Mouse (Mus musculus): ENCODE results near the gene Lclat1. TPM values are rescaled to one million over a fixed set of nuclear protein-coding genes. Genes with fewer than 3 reads are reported as not detected.

Lclat1 gene
- polyA plus RNA-seq, 1 experiment = 9.6 TPM

- H3K27ac ChIP-seq (ENCODE audit: insufficient read depth, low read depth, low read length) = no peak overlapping the region
- TF ChIP-seq CTCF (IDR thresholded peaks at IDR 0.05; ENCODE audit: low read depth, low read length) = no peak
- TF ChIP-seq POLR2A (IDR thresholded peaks at IDR 0.05; ENCODE audit: borderline replicate concordance, low read depth, low read length) = no peak
- H3K4me1 ChIP-seq (ENCODE audit: control insufficient read depth, insufficient read depth, low read length) = no peaks in the 10 kb centered on the region
- H3K4me3 ChIP-seq (ENCODE audit: insufficient read depth, low read length) = no peak overlapping the region
Measured at GRCm38 (mm10) chr17:73212754-73213153, 105.0 kb downstream of the Lclat1 start.

- no peak for TF ChIP-seq CTCF (IDR thresholded peaks at IDR 0.05; ENCODE audit: low read depth, low read length)
- no peak for TF ChIP-seq POLR2A (IDR thresholded peaks at IDR 0.05; ENCODE audit: borderline replicate concordance, low read depth, low read length)
- H3K4me1 ChIP-seq (ENCODE audit: control insufficient read depth, insufficient read depth, low read length) = no peaks in the 10 kb centered on the region
- no peak overlapping the region for H3K27ac ChIP-seq (ENCODE audit: insufficient read depth, low read depth, low read length)
Measured at GRCm38 (mm10) chr17:73213187-73213586, 105.4 kb downstream of the Lclat1 start.

DNA sequence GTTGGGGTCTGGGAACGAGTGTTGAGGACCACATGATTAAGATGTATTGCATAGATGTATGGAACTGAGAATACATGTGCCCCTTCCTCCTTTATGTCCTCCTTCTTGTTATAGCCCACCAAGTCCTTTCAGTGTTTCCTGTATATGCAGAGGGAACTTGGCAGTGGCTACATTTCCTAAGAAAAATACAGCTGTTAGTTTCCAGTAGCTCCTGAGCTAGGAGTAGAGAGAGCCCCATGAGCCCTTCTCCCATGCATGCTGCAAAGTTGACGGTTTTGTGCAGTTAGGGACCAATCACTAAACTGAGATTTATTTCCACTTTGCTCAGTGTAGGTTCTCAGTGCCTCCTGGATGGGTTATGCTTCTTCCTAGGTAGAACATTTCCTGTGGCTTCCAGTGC, 105.9 kb downstream of the Lclat1 start:
- H3K4me1 ChIP-seq (ENCODE audit: control insufficient read depth, insufficient read depth, low read length) = no peaks in the 10 kb centered on the region
- H3K27ac ChIP-seq (ENCODE audit: insufficient read depth, low read depth, low read length) = no peak overlapping the region
- H3K4me3 ChIP-seq (ENCODE audit: insufficient read depth, low read length) = no peak overlapping the region
- no peak for TF ChIP-seq POLR2A (IDR thresholded peaks at IDR 0.05; ENCODE audit: borderline replicate concordance, low read depth, low read length)
- no peak for TF ChIP-seq CTCF (IDR thresholded peaks at IDR 0.05; ENCODE audit: low read depth, low read length)

More at GRCm38 (mm10) chr17:73213187-73213586, 105.4 kb downstream of the Lclat1 start:
- no peak overlapping the region for H3K4me3 ChIP-seq (ENCODE audit: insufficient read depth, low read length)

- Histone ChIP-seq H3K27ac (ENCODE audit: insufficient read depth, low read depth, low read length) (no peak overlapping the region), H3K4me1 (ENCODE audit: control insufficient read depth, insufficient read depth, low read length) (no peaks in the 10 kb centered on the region), H3K4me3 (ENCODE audit: insufficient read depth, low read length) (no peak overlapping the region)
- TF ChIP-seq POLR2A (IDR thresholded peaks at IDR 0.05; ENCODE audit: borderline replicate concordance, low read depth, low read length) (no peak), CTCF (IDR thresholded peaks at IDR 0.05; ENCODE audit: low read depth, low read length) (no peak)
Measured at GRCm38 (mm10) chr17:73217274-73217673, 109.5 kb downstream of the Lclat1 start.

- TF ChIP-seq POLR2A (IDR thresholded peaks at IDR 0.05; ENCODE audit: borderline replicate concordance, low read depth, low read length) = no peak
- TF ChIP-seq CTCF (IDR thresholded peaks at IDR 0.05; ENCODE audit: low read depth, low read length) = no peak
- Histone ChIP-seq H3K4me1 (ENCODE audit: control insufficient read depth, insufficient read depth, low read length) (no peaks in the 10 kb centered on the region), H3K4me3 (ENCODE audit: insufficient read depth, low read length) (no peak overlapping the region), H3K27ac (ENCODE audit: insufficient read depth, low read depth, low read length) (no peak overlapping the region)
Measured at GRCm38 (mm10) chr17:73220746-73221145, 113.0 kb downstream of the Lclat1 start.

DNA sequence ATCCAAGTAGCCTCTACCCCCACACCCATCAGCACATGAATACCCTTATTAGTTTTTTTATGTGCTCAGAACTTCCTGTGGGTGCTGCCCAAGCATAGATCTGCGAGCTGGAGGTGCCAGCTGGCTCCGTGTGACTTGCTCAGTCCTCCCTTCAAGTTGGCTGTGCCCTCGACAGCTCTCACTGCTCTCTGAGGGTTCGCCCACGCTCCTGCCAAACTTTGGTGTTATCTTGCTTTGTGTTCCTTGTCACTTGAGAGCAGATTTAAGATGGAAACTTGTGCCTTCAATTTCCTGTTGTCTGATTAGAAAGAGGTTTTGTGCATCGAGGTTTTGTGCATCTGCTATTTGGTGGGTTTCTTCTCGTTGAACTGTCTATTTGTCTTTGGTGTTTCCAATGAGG, 114.3 kb downstream of the Lclat1 start:
- Histone ChIP-seq H3K27ac (ENCODE audit: insufficient read depth, low read depth, low read length) (no peak overlapping the region), H3K4me3 (ENCODE audit: insufficient read depth, low read length) (no peak overlapping the region), H3K4me1 (ENCODE audit: control insufficient read depth, insufficient read depth, low read length) (peaks cover 1% of the 10 kb centered on the region)
- TF ChIP-seq POLR2A (IDR thresholded peaks at IDR 0.05; ENCODE audit: borderline replicate concordance, low read depth, low read length) (no peak), CTCF (IDR thresholded peaks at IDR 0.05; ENCODE audit: low read depth, low read length) (no peak)

DNA sequence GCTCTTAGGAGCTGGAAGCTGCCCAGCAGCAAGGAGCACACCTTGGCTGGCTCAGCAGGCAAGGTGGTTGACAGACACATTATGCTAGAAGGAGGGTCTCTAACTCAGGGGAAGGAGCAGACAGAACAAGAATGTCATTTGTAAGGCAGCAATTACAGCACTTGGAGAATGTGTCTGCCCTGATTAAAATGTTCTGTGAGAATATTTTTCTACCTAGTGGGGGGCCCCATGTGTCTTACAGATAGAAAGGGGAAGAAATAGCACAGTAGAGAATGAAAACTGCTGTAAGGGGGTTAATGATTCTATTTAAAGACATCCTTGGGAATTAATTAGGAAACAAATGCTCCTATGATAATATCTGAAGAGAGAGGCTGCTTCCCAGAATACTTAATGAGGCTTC, 117.7 kb downstream of the Lclat1 start:
- H3K27ac ChIP-seq (ENCODE audit: insufficient read depth, low read depth, low read length) = no peak overlapping the region
- peaks cover 6% of the 10 kb centered on the region for H3K4me1 ChIP-seq (ENCODE audit: control insufficient read depth, insufficient read depth, low read length)
- H3K4me3 ChIP-seq (ENCODE audit: insufficient read depth, low read length) = no peak overlapping the region
- TF ChIP-seq POLR2A (IDR thresholded peaks at IDR 0.05; ENCODE audit: borderline replicate concordance, low read depth, low read length) (no peak), CTCF (IDR thresholded peaks at IDR 0.05; ENCODE audit: low read depth, low read length) (no peak)

- no peak overlapping the region for H3K4me3 ChIP-seq (ENCODE audit: insufficient read depth, low read length)
- H3K27ac ChIP-seq (ENCODE audit: insufficient read depth, low read depth, low read length) = no peak overlapping the region
- H3K4me1 ChIP-seq (ENCODE audit: control insufficient read depth, insufficient read depth, low read length) = peaks cover 6% of the 10 kb centered on the region
- no peak for TF ChIP-seq POLR2A (IDR thresholded peaks at IDR 0.05; ENCODE audit: borderline replicate concordance, low read depth, low read length)
- no peak for TF ChIP-seq CTCF (IDR thresholded peaks at IDR 0.05; ENCODE audit: low read depth, low read length)
Measured at GRCm38 (mm10) chr17:73225996-73226395, 118.2 kb downstream of the Lclat1 start.

DNA sequence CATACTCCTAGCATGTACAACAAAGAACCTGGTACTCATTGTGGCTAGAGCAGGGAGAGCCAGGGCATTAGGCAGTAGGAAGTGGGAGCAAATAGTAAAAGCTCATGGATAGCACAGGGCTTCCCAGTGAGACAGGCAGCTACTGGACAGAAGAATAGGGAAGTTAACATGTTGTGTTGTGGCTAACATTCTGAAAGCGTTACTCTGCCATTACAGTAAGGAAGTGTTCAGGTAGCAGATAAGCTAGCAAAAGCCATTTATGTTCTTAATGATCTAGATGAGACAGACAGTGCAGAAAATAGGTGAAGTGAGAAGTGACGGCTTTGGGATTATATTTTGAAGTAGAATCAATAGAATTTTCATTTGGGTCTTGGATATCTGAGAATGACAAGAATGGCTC, 118.8 kb downstream of the Lclat1 start:
- no peak overlapping the region for H3K4me3 ChIP-seq (ENCODE audit: insufficient read depth, low read length)
- H3K4me1 ChIP-seq (ENCODE audit: control insufficient read depth, insufficient read depth, low read length) = peaks cover 6% of the 10 kb centered on the region
- no peak overlapping the region for H3K27ac ChIP-seq (ENCODE audit: insufficient read depth, low read depth, low read length)
- TF ChIP-seq CTCF (IDR thresholded peaks at IDR 0.05; ENCODE audit: low read depth, low read length) (no peak), POLR2A (IDR thresholded peaks at IDR 0.05; ENCODE audit: borderline replicate concordance, low read depth, low read length) (no peak)

- no peak for TF ChIP-seq CTCF (IDR thresholded peaks at IDR 0.05; ENCODE audit: low read depth, low read length)
- no peak for TF ChIP-seq POLR2A (IDR thresholded peaks at IDR 0.05; ENCODE audit: borderline replicate concordance, low read depth, low read length)
- H3K27ac ChIP-seq (ENCODE audit: insufficient read depth, low read depth, low read length) = no peak overlapping the region
- no peak overlapping the region for H3K4me3 ChIP-seq (ENCODE audit: insufficient read depth, low read length)
- H3K4me1 ChIP-seq (ENCODE audit: control insufficient read depth, insufficient read depth, low read length) = peaks cover 6% of the 10 kb centered on the region
Measured at GRCm38 (mm10) chr17:73227361-73227760, 119.6 kb downstream of the Lclat1 start.

Data from bone marrow macrophage, adult 2 months (primary cell).